Mouse (Mus musculus) bone marrow, adult 2 months (tissue): ENCODE results near the gene Nfx1.
"Not testable (repeated sequence)": the region's sequence is repeated elsewhere in the genome, so short reads cannot be mapped to it uniquely, and the experiment has no call there.

ENCODE experiments used
- CTCF ChIP-seq: fragments of 200-500 bp; IDR thresholded peaks from 2 replicates; pipeline ENCODE4 v1.5.1; 2011; ENCODE audit warnings: low read length, control low read depth; ENCODE audit not compliant: control insufficient read depth, insufficient read depth
- POLR2A ChIP-seq: fragments of 200-500 bp; IDR thresholded peaks from 2 replicates; pipeline ENCODE4 v1.6.1; 2011; ENCODE audit warnings: low read depth, mild to moderate bottlenecking, control low read depth, low read length, borderline replicate concordance; ENCODE audit not compliant: control insufficient read depth

DNA sequence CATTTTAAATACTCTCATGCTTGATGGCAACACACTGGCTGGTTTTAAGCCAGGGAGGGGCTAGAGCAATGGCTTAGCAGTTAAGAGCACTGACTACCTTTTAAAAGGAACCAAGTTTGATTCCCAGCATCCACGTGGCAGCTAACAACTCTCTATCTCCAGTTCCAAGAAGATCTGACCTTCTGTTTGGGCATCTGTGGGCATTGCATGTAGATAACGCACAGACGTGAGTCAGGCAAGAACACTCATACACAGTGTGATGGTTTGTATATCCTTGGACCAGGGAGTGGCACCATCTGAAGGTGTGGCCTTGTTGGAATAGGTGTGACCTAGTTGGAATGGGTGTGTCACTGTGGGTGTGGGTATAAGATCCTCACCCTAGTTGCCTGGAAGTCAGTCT, 36.3 kb upstream of the Nfx1 start:
- not testable (repeated sequence) for TF ChIP-seq CTCF, POLR2A
